Comparison of ENCODE assay signal across 20 mouse cellular contexts in the genomic region with DNA sequence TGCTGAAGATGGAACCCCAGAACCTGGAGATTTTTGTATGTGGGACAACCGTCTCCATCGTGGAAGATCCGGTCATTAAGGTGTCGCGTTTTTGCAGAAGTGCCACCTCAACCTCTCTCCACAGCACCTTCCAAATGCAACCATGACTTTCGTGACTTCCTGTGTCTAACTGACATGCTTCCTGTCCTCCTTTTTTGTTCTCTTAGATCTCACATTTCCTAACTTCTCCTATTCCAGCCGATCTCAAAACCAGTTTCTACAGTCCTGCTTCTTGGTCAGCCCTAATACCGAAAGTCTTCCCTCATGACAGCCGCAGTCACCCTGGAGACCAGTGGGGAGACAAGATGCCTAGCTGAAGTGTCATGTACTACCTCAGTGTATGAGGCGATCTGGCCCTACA. TPM values are rescaled to one million over a fixed set of nuclear protein-coding genes. Genes with fewer than 3 reads are reported as not detected.
DNase-seq lines count a peak whose midpoint lies in the region; ATAC-seq and TF ChIP-seq lines count a peak whose summit lies in the region.
"Had no signal": no experiment of that assay in that cellular context is flagged by ENCODE, and none has a peak within 500 bp of the region (broad histone marks: within the 10 kb centered on the region; RNA-seq: fewer than 3 reads in every experiment).

No protein-coding gene starts in this region.

- no peak overlapping the region for H3K9ac ChIP-seq in liver, embryonic 16.5 days (ENCODE audit: low read depth, low read length)
- no peak overlapping the region for H3K9ac ChIP-seq in liver, embryonic 12.5 days
- no peak overlapping the region for H3K9ac ChIP-seq in midbrain, embryonic 11.5 days (ENCODE audit: low read length)
- H3K9ac ChIP-seq: forebrain, postnatal 0 days; hindbrain, embryonic 13.5 days; intestine, embryonic 15.5 days; kidney, embryonic 15.5 days; liver, embryonic 14.5 days had no signal

- TF ChIP-seq POLR2A in bone marrow macrophage, adult 2 months (IDR thresholded peaks at IDR 0.05; ENCODE audit: borderline replicate concordance, low read depth, low read length) = no peak

- H3K4me3 ChIP-seq in liver, embryonic 16.5 days (ENCODE audit: low read depth, low read length) = no peak overlapping the region
- no peak overlapping the region for H3K4me3 ChIP-seq in liver, embryonic 12.5 days
- 0 out of 2 replicates have a peak overlapping the region, but pooled peaks have one; percentile 15 for H3K4me3 ChIP-seq in bone marrow macrophage, adult 2 months (ENCODE audit: insufficient read depth, low read length)
- peak overlapping the region; percentile 80 for H3K4me3 ChIP-seq in megakaryocyte, embryonic 14.5 days (replicated peaks)
- H3K4me3 ChIP-seq in midbrain, embryonic 11.5 days (ENCODE audit: low read depth, low read length) = no peak overlapping the region
- no peak overlapping the region for H3K4me3 ChIP-seq in midbrain, embryonic 10.5 days
- H3K4me3 ChIP-seq: embryonic facial prominence, embryonic 10.5 days; hindbrain, embryonic 13.5 days; intestine, embryonic 15.5 days; kidney, embryonic 15.5 days; myocyte had no signal

- WGBS in liver, embryonic 16.5 days (ENCODE audit: insufficient replicate concordance) = 27% methylated on average over 10 of the region's 10 CpGs
- whole genome bisulfite sequencing in liver, embryonic 12.5 days (ENCODE audit: insufficient replicate concordance) = 41% methylated on average over 10 of the region's 10 CpGs
- WGBS in midbrain, embryonic 11.5 days = 91% methylated on average over 10 of the region's 10 CpGs
- WGBS in midbrain, embryonic 10.5 days = 88% methylated on average over 10 of the region's 10 CpGs

- no peak overlapping the region for H3K4me2 ChIP-seq in liver, embryonic 16.5 days (ENCODE audit: low read depth, low read length)
- H3K4me2 ChIP-seq in liver, embryonic 12.5 days = no peak overlapping the region
- no peak overlapping the region for H3K4me2 ChIP-seq in midbrain, embryonic 11.5 days
- H3K4me2 ChIP-seq: hindbrain, embryonic 13.5 days; intestine, embryonic 15.5 days; kidney, embryonic 15.5 days had no signal

- peaks cover 9% of the 10 kb centered on the region for H3K27me3 ChIP-seq in liver, embryonic 16.5 days (ENCODE audit: control insufficient read depth, insufficient read depth, low read depth, low read length)
- peaks cover 19% of the 10 kb centered on the region for H3K27me3 ChIP-seq in liver, embryonic 12.5 days (replicated peaks)
- H3K27me3 ChIP-seq in megakaryocyte, embryonic 14.5 days (replicated peaks) = no peaks in the 10 kb centered on the region
- H3K27me3 ChIP-seq in midbrain, embryonic 11.5 days (ENCODE audit: control insufficient read depth, insufficient read depth, low read length) = peaks cover 9% of the 10 kb centered on the region
- H3K27me3 ChIP-seq in midbrain, embryonic 10.5 days (ENCODE audit: low read depth, poor library complexity, severe bottlenecking) = peaks cover 25% of the 10 kb centered on the region
- H3K27me3 ChIP-seq: intestine, embryonic 15.5 days had no signal

- no peak for ATAC-seq in liver, embryonic 16.5 days (ENCODE audit: low read depth)
- ATAC-seq in liver, embryonic 12.5 days = no peak
- no peak for ATAC-seq in midbrain, embryonic 11.5 days (ENCODE audit: low FRiP score)
- ATAC-seq in erythroid progenitor cell, adult 5-6 weeks (replicated peaks; ENCODE audit: low FRiP score, poor library complexity, severe bottlenecking) = no peak
- ATAC-seq: forebrain, postnatal 0 days; intestine, embryonic 15.5 days had no signal

- H3K27ac ChIP-seq in liver, embryonic 16.5 days (ENCODE audit: low read length) = peak overlapping the region; percentile 64; the same call in 1 of the 2 replicates
- no peak overlapping the region for H3K27ac ChIP-seq in liver, embryonic 12.5 days
- H3K27ac ChIP-seq in bone marrow macrophage, adult 2 months (ENCODE audit: insufficient read depth, low read depth, low read length) = peak overlapping the region; percentile 28; the same call in 1 of the 2 replicates
- H3K27ac ChIP-seq in midbrain, embryonic 11.5 days (ENCODE audit: low read depth, low read length) = no peak overlapping the region
- no peak overlapping the region for H3K27ac ChIP-seq in midbrain, embryonic 10.5 days (replicated peaks)
- H3K27ac ChIP-seq: embryonic facial prominence, embryonic 10.5 days; hindbrain, embryonic 13.5 days; intestine, embryonic 15.5 days; kidney, embryonic 15.5 days; liver, embryonic 14.5 days had no signal

- no peaks in the 10 kb centered on the region for H3K36me3 ChIP-seq in liver, embryonic 16.5 days (ENCODE audit: control insufficient read depth, insufficient read depth)
- H3K36me3 ChIP-seq in liver, embryonic 12.5 days = no peaks in the 10 kb centered on the region
- H3K36me3 ChIP-seq in megakaryocyte, embryonic 14.5 days (replicated peaks; ENCODE audit: low read length) = peaks cover 26% of the 10 kb centered on the region
- H3K36me3 ChIP-seq in midbrain, embryonic 11.5 days (ENCODE audit: control insufficient read depth, insufficient read depth, low read length) = no peaks in the 10 kb centered on the region
- H3K36me3 ChIP-seq in midbrain, embryonic 10.5 days = no peaks in the 10 kb centered on the region
- H3K36me3 ChIP-seq: embryonic facial prominence, embryonic 10.5 days; G1E; hindbrain, embryonic 13.5 days; intestine, embryonic 15.5 days; kidney, embryonic 15.5 days had no signal

- H3K9me3 ChIP-seq in liver, embryonic 16.5 days (replicated peaks; ENCODE audit: control insufficient read depth, low read length) = no peaks in the 10 kb centered on the region
- no peaks in the 10 kb centered on the region for H3K9me3 ChIP-seq in liver, embryonic 12.5 days (replicated peaks)
- no peaks in the 10 kb centered on the region for H3K9me3 ChIP-seq in megakaryocyte, embryonic 14.5 days
- no peaks in the 10 kb centered on the region for H3K9me3 ChIP-seq in midbrain, embryonic 11.5 days (ENCODE audit: control insufficient read depth, low read length)
- H3K9me3 ChIP-seq in midbrain, embryonic 10.5 days (replicated peaks) = no peaks in the 10 kb centered on the region
- H3K9me3 ChIP-seq: embryonic facial prominence, embryonic 10.5 days; G1E; hindbrain, embryonic 13.5 days; intestine, embryonic 15.5 days; kidney, embryonic 15.5 days had no signal

- TF ChIP-seq CTCF in bone marrow macrophage, adult 2 months (IDR thresholded peaks at IDR 0.05; ENCODE audit: low read depth, low read length) = no peak

- DNase-seq in midbrain, embryonic 11.5 days (ENCODE audit: low spot score, missing footprints) = no peak
- DNase-seq in midbrain, embryonic 10.5 days (ENCODE audit: low spot score) = no peak
- DNase-seq: cerebellum, adult 11 months; cerebellum, postnatal 14 days; forebrain, postnatal 0 days; heart, adult 18-20 months; midbrain, embryonic 14.5 days; right cerebral cortex, postnatal 4 days had no signal

- peaks cover 3% of the 10 kb centered on the region for H3K4me1 ChIP-seq in liver, embryonic 16.5 days (ENCODE audit: control insufficient read depth, low read depth, low read length)
- peaks cover 54% of the 10 kb centered on the region for H3K4me1 ChIP-seq in liver, embryonic 12.5 days
- H3K4me1 ChIP-seq in bone marrow macrophage, adult 2 months (ENCODE audit: control insufficient read depth, insufficient read depth, low read length) = peaks cover 38% of the 10 kb centered on the region
- H3K4me1 ChIP-seq in megakaryocyte, embryonic 14.5 days = peaks cover 99% of the 10 kb centered on the region
- H3K4me1 ChIP-seq in midbrain, embryonic 11.5 days (ENCODE audit: control insufficient read depth, insufficient read depth, low read length) = peaks cover 10% of the 10 kb centered on the region
- peaks cover 16% of the 10 kb centered on the region for H3K4me1 ChIP-seq in midbrain, embryonic 10.5 days

RNA-seq across cellular contexts. Expression of a gene that starts 5.4 kb away (rescaled TPM):
- polyA plus RNA-seq in liver, embryonic 16.5 days (2015; fragmentation: Nextera tagmentation; extraction: Ambion mirVana) = 5.8 and 6.1 TPM in 2 replicates
- polyA plus RNA-seq in liver, embryonic 12.5 days (2016; fragmentation: Nextera tagmentation; extraction: Ambion mirVana) = 10.3 and 11.7 TPM in 2 replicates
- 39.6 and 41.8 TPM in 2 replicates for polyA plus RNA-seq in bone marrow macrophage, adult 2 months (2012; ENCODE audit: insufficient read depth, insufficient read length, missing spikeins)
- polyA plus RNA-seq in megakaryocyte, embryonic 14.5 days (2012; ENCODE audit: insufficient read depth, low replicate concordance) = 5.8 and 10.6 TPM in 2 replicates
- polyA plus RNA-seq in midbrain, embryonic 11.5 days (2014; fragmentation: Nextera tagmentation; extraction: Ambion mirVana) = 13.8 TPM in 2 replicates
- 13.3 TPM in 2 replicates for polyA plus RNA-seq in midbrain, embryonic 10.5 days (2016; fragmentation: Nextera tagmentation; extraction: Ambion mirVana)
- total RNA-seq in erythroid progenitor cell, adult 5-6 weeks (2015; ENCODE audit: low replicate concordance) = 8.0 and 14.1 TPM in 2 replicates
- 1.1 and 3.2 TPM in 2 replicates for total RNA-seq in erythroid progenitor cell, adult 5-6 weeks (2017; ENCODE audit: low replicate concordance)
- polyA plus RNA-seq: G1E had no signal

RNA-seq across cellular contexts. Expression of a gene that starts 55.4 kb away (rescaled TPM):
- 43.9 and 48.7 TPM in 2 replicates for polyA plus RNA-seq in liver, embryonic 16.5 days (2015; fragmentation: Nextera tagmentation; extraction: Ambion mirVana)
- 107 and 108 TPM in 2 replicates for polyA plus RNA-seq in liver, embryonic 12.5 days (2016; fragmentation: Nextera tagmentation; extraction: Ambion mirVana)
- 88.8 and 93.0 TPM in 2 replicates for polyA plus RNA-seq in bone marrow macrophage, adult 2 months (2012; ENCODE audit: insufficient read depth, insufficient read length, missing spikeins)
- polyA plus RNA-seq in megakaryocyte, embryonic 14.5 days (2012; ENCODE audit: insufficient read depth, low replicate concordance) = 21.6 and 123 TPM in 2 replicates
- polyA plus RNA-seq in midbrain, embryonic 11.5 days (2014; fragmentation: Nextera tagmentation; extraction: Ambion mirVana) = 187 and 205 TPM in 2 replicates
- 192 and 197 TPM in 2 replicates for polyA plus RNA-seq in midbrain, embryonic 10.5 days (2016; fragmentation: Nextera tagmentation; extraction: Ambion mirVana)
- 77.5 and 105 TPM in 2 replicates for total RNA-seq in erythroid progenitor cell, adult 5-6 weeks (2015; ENCODE audit: low replicate concordance)
- total RNA-seq in erythroid progenitor cell, adult 5-6 weeks (2017; ENCODE audit: low replicate concordance) = 34.4 and 55.2 TPM in 2 replicates

Comparison
In these comparisons a context has a peak if more than half of its experiments do, and no peak if none do; other contexts are left out.
1. H3K27ac ChIP-seq: peak in liver, embryonic 16.5 days (single experiment) and bone marrow macrophage, adult 2 months (single experiment); none in liver, embryonic 12.5 days (single experiment), midbrain, embryonic 11.5 days (single experiment) and midbrain, embryonic 10.5 days (single experiment).
2. H3K4me3 ChIP-seq: peak in bone marrow macrophage, adult 2 months (single experiment) and megakaryocyte, embryonic 14.5 days (single experiment); none in liver, embryonic 16.5 days (single experiment), liver, embryonic 12.5 days (single experiment), midbrain, embryonic 11.5 days (single experiment) and midbrain, embryonic 10.5 days (single experiment).